Mouse (Mus musculus): ENCODE data around the gene Hcn3. TPM values are rescaled to one million over a fixed set of nuclear protein-coding genes. Genes with fewer than 3 reads are reported as not detected.
A peak's percentile ranks its signal among the peaks of the same experiment; 100 is the strongest.

Gene Hcn3
- polyA plus RNA-seq, 1 experiment from 2014 or later: 5.5 TPM

DNA sequence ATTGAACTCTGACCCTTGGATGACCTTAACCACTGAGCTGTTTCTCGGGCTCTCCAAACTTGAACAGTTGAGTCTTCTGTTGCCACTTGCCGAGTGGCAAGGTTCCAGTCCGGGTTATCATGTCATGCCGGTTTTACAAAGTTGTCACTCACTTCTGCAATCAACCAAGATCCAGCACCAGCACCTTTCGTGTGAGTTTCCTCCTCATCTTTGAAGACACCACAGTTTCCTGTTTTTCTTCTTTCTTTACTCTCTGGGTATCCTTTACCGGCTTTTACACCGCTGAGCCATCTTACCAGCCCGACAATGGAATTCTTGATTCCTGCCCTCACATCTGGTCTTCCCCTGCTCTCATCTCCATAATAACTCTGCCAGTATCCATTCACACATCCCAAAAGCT lies 30.4 kb upstream of the Hcn3 start:
- Histone ChIP-seq H3K27ac (no peak overlapping the region), H3K4me3 (no peak overlapping the region), H3K36me3 (replicated peaks) (peaks cover 13% of the 10 kb centered on the region), H3K9me3 (no peaks in the 10 kb centered on the region), H3K4me1 (peaks cover 35% of the 10 kb centered on the region), H3K27me3 (ENCODE audit: poor library complexity, severe bottlenecking) (peaks cover 24% of the 10 kb centered on the region)
- 89% methylated on average over 8 of the region's 8 CpGs for WGBS
- no peak for DNase-seq (ENCODE audit: extremely low spot score, low spot score)

DNA sequence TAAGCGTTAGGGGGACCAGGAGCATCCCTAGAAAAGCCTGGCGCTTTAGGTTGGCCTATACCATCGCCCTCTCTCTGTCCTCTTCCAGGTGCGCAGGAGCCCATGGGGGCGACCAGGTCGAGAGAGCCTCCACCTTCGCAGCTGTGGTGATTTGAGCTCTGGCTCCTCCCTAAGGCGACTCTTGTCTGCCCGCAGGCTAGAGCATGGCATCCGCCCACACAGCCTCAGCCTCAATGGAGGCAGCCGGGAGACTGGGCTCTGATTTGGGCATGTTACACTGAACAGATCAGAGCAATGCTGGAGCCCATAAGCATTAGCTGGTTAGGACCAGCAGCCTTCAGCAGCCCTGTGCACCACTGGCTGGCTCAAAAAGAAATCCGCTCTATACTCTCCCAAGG lies 28.5 kb upstream of the Hcn3 start:
- Histone ChIP-seq H3K4me1 (peaks cover 52% of the 10 kb centered on the region), H3K9me3 (no peaks in the 10 kb centered on the region), H3K27ac (peak overlapping the region; percentile 65; the same call in 1 of the 2 replicates), H3K4me3 (peak overlapping the region; percentile 0; the same call in 1 of the 2 replicates), H3K27me3 (ENCODE audit: poor library complexity, severe bottlenecking) (peaks cover 24% of the 10 kb centered on the region), H3K36me3 (replicated peaks) (peaks cover 13% of the 10 kb centered on the region)
- 60% methylated on average over 12 of the region's 12 CpGs for WGBS
- DNase-seq (ENCODE audit: extremely low spot score, low spot score): no peak

DNA sequence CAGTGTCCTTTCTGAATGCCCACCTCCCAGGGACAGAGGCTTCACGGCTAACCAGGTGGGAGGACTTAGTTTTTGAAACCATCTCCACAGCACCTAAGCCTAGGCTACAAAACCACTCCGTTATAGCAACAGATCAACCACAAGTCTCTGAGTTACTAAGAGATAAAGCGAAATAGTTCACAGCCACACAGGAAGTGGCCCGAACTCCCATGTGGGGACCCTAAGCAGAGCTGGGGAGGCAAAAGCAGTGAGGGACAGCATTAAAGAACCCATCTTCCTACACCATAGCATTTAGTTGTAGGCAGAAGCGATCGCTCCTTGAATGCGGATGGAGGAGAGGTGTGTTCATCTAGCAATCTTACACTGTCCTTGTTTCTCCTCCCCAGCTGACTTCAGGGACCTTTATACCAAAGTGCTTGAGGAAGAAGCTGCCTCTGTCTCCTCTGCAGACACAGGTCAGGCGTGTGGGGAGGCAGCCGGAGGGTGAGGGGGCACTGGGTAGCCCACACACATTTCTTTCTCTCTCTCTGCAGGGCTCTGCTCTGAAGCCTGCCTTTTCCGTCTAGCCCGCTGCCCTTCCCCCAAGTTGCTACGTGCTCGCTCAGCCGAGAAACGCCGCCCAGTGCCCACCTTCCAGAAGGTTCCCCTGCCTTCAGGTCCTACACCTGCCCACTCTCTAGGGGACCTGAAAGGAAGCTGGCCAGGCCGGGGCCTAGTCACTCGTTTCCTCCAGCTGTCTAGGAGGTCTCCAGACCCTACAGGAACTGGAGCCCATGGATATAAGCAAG lies 27.9 kb upstream of the Hcn3 start:
- peaks cover 58% of the 10 kb centered on the region for H3K4me1 ChIP-seq
- H3K27ac ChIP-seq: peak overlapping the region; percentile 65
- peak overlapping the region; percentile 30; the same call in 1 of the 2 replicates for H3K4me3 ChIP-seq
- no peaks in the 10 kb centered on the region for H3K9me3 ChIP-seq
- H3K36me3 ChIP-seq (replicated peaks): peaks cover 13% of the 10 kb centered on the region
- peak; percentile 14 for DNase-seq (ENCODE audit: extremely low spot score, low spot score)
- 61% methylated on average over 18 of the region's 18 CpGs for WGBS
- H3K27me3 ChIP-seq (ENCODE audit: poor library complexity, severe bottlenecking): peaks cover 24% of the 10 kb centered on the region

DNA sequence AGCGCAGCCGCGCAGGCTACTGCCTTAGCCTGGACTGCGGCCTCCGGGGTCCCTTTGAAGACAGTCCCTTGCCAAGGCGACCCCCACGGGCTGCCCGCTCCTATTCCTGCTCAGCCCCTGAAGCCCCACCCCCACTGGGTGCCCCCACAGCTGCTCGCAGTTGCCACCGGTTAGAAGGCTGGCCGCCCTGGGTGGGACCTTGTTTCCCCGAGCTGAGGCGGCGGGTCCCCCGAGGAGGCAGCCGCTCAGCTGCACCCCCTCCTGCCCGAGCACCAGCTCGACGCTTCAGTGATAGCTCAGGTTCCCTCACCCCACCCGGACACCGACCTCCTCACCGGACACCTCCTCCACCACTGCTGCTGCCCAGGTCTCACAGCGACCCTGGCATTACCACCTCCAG lies 27.2 kb upstream of the Hcn3 start:
- Histone ChIP-seq H3K27ac (peak overlapping the region; percentile 65), H3K4me1 (peaks cover 65% of the 10 kb centered on the region)

DNA sequence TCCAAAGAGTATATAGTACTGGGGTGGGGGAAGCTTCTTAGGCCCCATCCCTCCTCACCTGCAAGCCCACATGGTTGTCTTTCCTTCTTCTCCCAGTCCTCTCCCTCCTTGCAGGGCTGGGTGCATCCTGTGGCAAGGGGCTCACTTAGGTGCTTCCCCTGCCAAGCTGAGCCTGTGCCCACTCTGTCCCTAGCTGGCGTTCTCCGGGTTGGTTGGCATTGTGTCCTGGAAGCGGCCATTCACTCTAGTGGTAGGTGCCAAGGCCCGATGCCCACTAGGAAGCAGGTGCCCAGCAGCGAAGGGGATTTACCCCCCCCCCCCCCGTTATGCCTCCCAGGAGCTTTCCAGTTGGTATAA lies 23.9 kb upstream of the Hcn3 start:
- H3K4me3 ChIP-seq: peak overlapping the region; percentile 77
- H3K27me3 ChIP-seq (ENCODE audit: poor library complexity, severe bottlenecking): peaks cover 24% of the 10 kb centered on the region
- H3K36me3 ChIP-seq (replicated peaks): peaks cover 51% of the 10 kb centered on the region
- peaks cover 73% of the 10 kb centered on the region for H3K4me1 ChIP-seq
- H3K27ac ChIP-seq: peak overlapping the region; percentile 93
- no peak for DNase-seq (ENCODE audit: extremely low spot score, low spot score)
- no peaks in the 10 kb centered on the region for H3K9me3 ChIP-seq
- 79% methylated on average over 6 of the region's 6 CpGs for WGBS

More for the DNA sequence above, 27.2 kb upstream of the Hcn3 start:
- 28% methylated on average over 23 of the region's 23 CpGs for WGBS
- Histone ChIP-seq H3K36me3 (replicated peaks) (peaks cover 19% of the 10 kb centered on the region), H3K9me3 (no peaks in the 10 kb centered on the region), H3K4me3 (peak overlapping the region; percentile 30; the same call in 1 of the 2 replicates), H3K27me3 (ENCODE audit: poor library complexity, severe bottlenecking) (peaks cover 24% of the 10 kb centered on the region)
- no peak for DNase-seq (ENCODE audit: extremely low spot score, low spot score)

DNA sequence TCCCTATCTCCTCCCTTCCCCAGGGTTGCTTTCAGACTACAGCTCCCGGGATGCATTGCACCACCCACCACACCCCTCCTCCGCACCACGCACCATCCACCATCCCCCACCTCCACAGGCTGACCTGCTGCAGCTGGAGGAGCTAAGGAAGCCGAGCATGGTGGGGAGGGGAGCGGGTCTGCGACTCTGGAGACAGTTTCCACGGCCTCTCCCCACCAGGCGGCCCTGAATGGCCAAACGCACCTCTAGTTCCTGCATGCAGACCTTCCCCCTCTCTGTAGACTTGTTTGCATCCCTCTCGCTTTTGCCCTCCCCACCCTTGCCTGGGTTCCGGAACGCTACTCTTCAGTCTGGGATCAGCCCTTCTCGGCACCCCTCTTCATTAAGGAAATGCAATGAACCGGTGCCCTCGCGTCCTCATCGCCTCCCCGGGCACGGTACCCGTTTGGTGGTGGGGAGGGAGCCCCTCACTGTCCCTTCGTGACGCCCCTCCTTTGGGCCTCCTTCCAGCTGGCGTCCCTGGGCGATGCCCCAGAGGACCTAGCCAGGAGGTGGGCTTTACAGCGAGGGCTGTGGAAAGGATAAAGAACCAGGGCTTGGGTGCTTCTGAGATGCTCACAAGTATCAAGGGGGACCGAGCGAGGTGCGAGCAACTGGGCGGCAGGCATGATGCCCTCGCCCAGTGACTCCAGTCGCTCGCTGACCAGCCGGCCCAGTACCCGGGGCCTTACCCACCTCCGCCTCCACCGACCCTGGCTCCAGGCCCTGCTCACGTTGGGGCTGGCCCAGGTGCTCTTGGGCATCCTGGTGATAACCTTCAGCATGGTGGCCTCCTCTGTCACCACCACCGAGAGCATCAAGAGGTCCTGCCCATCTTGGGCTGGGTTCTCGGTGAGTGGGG lies 23.3 kb upstream of the Hcn3 start, which contains the start of gene Fam189b:
Fam189b (plus strand) TSS at position 86 of the 901 bp plus-strand sequence.
- Histone ChIP-seq H3K4me3 (peak within 1 kb of the TSS; percentile 77), H3K27ac (peak within 1 kb of the TSS; percentile 93), H3K9me3 (no peaks in the 10 kb centered on the region), H3K4me1 (peaks cover 73% of the 10 kb centered on the region), H3K27me3 (ENCODE audit: poor library complexity, severe bottlenecking) (peaks cover 18% of the 10 kb centered on the region), H3K36me3 (replicated peaks) (peaks cover 48% of the 10 kb centered on the region)
- DNase-seq (ENCODE audit: extremely low spot score, low spot score): peak; percentile 86
- 6% methylated on average over 39 of the region's 39 CpGs for WGBS

DNA sequence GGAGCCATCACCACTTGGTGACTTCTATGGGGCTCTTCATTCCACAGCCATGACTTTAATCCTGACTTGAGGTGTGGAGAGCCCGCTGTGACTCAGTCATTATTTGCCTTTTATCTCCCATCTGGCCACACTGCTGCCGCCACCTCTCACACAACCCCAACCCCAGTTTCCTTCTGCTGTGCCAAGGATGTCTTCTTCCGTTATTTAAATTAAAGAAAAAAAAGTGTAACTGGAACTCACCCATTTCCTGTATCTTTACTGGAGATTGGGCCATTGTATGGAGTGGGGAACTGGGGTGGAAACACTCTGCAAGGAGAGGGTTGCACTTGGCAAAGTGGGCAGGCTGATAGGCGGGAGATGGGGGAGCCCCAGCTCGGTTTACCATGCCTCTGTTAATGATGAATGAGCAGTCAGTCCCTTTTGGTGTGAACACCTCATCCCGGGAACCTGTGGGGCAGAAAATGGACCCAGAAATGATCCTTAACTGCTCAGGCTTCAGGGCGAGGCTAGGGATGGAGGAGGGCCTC lies 22.6 kb upstream of the Hcn3 start:
- 48% methylated on average over 7 of the region's 7 CpGs for WGBS
- Histone ChIP-seq H3K9me3 (no peaks in the 10 kb centered on the region), H3K4me1 (peaks cover 71% of the 10 kb centered on the region), H3K27ac (peak overlapping the region; percentile 93), H3K4me3 (peak overlapping the region; percentile 77), H3K36me3 (replicated peaks) (peaks cover 46% of the 10 kb centered on the region), H3K27me3 (ENCODE audit: poor library complexity, severe bottlenecking) (peaks cover 10% of the 10 kb centered on the region)
- no peak for DNase-seq (ENCODE audit: extremely low spot score, low spot score)

DNA sequence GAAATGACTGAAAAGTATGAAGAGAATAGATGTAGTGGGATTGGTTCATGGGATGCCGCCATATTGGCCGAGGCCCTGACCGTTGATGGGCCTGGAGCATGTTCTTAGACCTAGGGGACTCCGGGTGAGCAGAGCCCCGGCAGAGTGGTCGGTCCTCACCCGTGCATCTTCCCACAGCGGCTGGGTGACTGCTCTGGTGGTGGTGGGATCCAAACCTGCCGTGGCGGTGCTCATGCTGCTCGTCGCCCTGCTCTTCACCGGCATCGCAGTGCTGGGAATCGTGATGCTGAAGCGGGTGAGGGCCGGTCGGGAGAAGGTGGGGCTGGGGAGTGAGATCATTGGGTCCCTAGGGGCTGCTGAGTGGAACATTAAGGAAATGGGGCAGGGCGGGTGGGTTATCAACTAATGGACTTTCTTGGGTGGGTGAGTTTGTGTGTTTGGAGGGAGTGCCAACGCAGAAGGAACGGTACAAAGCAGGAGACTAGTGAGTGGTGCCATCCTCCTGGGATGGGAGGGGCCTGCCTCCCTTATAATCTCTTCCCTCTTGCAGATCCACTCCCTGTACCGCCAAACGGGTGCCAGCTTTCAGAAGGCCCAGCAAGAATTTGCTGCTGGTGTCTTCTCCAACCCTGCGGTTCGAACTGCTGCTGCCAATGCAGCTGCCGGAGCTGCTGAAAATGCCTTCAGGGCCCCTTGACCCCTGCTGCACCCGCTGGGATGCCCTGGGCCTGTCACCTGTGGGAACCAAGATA lies 21.9 kb upstream of the Hcn3 start:
- WGBS: 92% methylated on average over 27 of the region's 27 CpGs
- H3K36me3 ChIP-seq (replicated peaks): peaks cover 41% of the 10 kb centered on the region
- no peaks in the 10 kb centered on the region for H3K9me3 ChIP-seq
- H3K4me3 ChIP-seq: peak overlapping the region; percentile 77; the same call in 1 of the 2 replicates
- H3K27me3 ChIP-seq (ENCODE audit: poor library complexity, severe bottlenecking): peaks cover 4% of the 10 kb centered on the region
- H3K4me1 ChIP-seq: peaks cover 66% of the 10 kb centered on the region
- DNase-seq (ENCODE audit: extremely low spot score, low spot score): no peak
- 0 out of 2 replicates have a peak overlapping the region, but pooled peaks have one; percentile 93 for H3K27ac ChIP-seq

DNA sequence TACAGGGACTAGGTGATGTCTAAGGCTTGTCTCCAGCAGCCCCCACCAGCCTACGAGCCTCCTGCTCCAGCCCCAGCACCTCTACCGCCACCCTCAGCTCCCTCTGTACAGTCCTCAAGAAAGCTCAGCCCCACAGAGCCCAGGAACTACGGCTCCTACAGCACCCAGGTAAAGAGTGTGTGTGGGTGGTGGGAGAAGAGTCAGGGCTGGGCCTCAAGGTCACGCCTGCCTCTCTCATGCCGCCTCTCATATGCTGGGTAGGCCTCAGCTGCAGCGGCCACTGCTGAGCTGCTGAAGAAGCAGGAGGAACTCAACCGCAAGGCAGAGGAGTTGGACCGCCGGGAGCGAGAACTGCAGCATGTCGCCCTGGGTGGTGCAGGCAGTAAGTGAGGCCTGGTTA lies 19.1 kb upstream of the Hcn3 start:
- Histone ChIP-seq H3K36me3 (replicated peaks) (peaks cover 70% of the 10 kb centered on the region), H3K27me3 (ENCODE audit: poor library complexity, severe bottlenecking) (no peaks in the 10 kb centered on the region), H3K9me3 (no peaks in the 10 kb centered on the region), H3K27ac (peak overlapping the region; percentile 32; the same call in 1 of the 2 replicates), H3K4me1 (peaks cover 43% of the 10 kb centered on the region), H3K4me3 (peak overlapping the region; percentile 81; the same call in 1 of the 2 replicates)
- WGBS: 92% methylated on average over 11 of the region's 11 CpGs
- no peak for DNase-seq (ENCODE audit: extremely low spot score, low spot score)

DNA sequence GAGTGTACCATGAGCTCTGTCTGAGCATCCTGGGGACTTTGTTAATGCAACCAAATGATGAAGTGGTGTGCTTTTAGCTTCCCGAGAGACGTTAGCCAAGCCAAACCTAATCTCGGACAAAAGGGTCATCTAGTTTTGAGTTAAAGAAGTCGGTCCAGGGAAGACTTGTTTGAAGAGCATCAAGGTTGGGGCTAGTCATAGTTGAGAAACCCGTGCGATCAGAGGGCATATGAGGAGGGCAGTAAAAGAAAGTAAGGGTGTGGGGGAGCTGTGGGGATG lies 18.1 kb upstream of the Hcn3 start:
- 13% methylated on average over 6 of the region's 6 CpGs for WGBS
- H3K27ac ChIP-seq: peak overlapping the region; percentile 84

DNA sequence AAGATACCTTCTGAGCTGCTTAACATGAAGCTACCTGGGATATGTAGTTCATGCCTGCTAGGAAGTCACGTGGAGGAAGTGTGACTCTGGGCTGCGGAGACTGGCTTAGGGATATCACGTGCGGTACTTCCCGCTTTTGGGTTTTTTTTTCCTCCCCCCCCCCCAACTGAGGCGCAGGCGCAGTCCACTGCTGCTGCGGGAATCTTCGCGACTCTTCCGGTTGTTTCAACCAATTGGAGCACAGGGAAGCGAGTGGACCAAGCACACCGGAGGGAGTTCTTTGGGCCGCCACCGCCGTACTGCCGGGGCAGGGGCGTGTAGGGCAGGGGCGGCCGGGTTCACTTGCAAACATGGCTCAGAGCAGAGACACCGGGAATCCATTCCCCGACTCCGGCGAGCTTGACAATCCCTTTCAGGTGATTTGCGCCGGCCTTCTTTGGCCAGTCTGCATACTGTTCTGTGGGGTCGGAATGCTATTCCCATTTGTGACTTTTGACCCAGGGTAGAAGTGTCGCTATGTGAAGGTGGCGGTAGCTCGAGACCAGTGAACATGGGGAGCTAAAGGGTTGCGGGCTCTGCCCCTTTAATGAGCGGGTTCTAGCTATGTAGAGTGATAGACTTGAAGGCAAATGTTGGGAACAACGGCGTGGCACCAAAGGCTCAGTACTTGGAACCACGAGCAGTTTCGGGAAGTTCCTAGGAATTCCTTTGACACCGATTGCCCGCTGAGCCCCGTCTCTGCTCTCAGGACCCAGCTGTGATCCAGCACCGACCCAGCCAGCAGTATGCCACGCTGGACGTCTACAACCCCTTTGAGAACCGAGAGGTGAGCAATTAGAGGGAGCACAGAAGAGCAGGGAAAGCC lies 17.5 kb upstream of the Hcn3 start, which contains the start of gene Scamp3:
Scamp3 (plus strand) TSS at position 232 of the 865 bp plus-strand sequence.
- Histone ChIP-seq H3K36me3 (replicated peaks) (peaks cover 83% of the 10 kb centered on the region), H3K4me1 (peaks cover 27% of the 10 kb centered on the region), H3K4me3 (peak within 1 kb of the TSS; percentile 81), H3K9me3 (no peaks in the 10 kb centered on the region), H3K27ac (peak within 1 kb of the TSS; percentile 84), H3K27me3 (ENCODE audit: poor library complexity, severe bottlenecking) (no peaks in the 10 kb centered on the region)
- under 1% methylated on average over 43 of the region's 43 CpGs for WGBS
- peak; percentile 95 for DNase-seq (ENCODE audit: extremely low spot score, low spot score)

More for the DNA sequence above, 18.1 kb upstream of the Hcn3 start:
- Histone ChIP-seq H3K36me3 (replicated peaks) (peaks cover 80% of the 10 kb centered on the region), H3K9me3 (no peaks in the 10 kb centered on the region), H3K4me3 (peak overlapping the region; percentile 81), H3K4me1 (peaks cover 33% of the 10 kb centered on the region), H3K27me3 (ENCODE audit: poor library complexity, severe bottlenecking) (no peaks in the 10 kb centered on the region)
- DNase-seq (ENCODE audit: extremely low spot score, low spot score): no peak
